Mouse (Mus musculus): ENCODE measurements at regions not wholly inside any gene's neighbourhood (a gene's known extent, or its start where the extent isn't known, plus 50 kb on each side); places are given as distances from the start of the nearest gene placed in this dataset.
A peak's percentile ranks its signal among the peaks of the same experiment; 100 is the strongest.

DNA sequence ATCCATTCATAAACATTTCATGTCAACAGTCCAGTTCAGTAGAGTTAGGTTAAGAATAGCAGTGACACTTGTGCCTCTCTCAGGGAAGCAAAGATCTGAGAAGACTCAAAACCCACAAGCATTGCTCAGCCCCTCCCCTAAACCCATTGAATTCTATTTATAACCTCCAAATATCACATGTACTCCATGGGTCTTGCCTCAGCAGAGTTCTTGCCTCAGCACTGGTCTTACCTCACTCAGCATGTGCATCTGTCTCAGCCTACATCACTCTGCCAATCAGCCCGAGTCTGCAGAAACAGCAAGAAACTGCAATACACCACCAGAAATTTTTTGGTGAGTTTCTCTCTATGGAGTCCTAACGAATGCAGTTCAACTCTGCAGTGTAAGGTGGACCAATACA, 478.8 kb upstream of the Vstm2b start:
- Histone ChIP-seq H3K27ac (ENCODE audit: low read length) (no peak overlapping the region), H3K4me3 (replicated peaks; ENCODE audit: low read length) (no peak overlapping the region), H3K36me3 (ENCODE audit: control insufficient read depth, insufficient read depth) (no peaks in the 10 kb centered on the region), H3K27me3 (replicated peaks; ENCODE audit: control insufficient read depth, insufficient read depth, low read length) (no peaks in the 10 kb centered on the region), H3K4me2 (ENCODE audit: low read length) (no peak overlapping the region), H3K4me1 (replicated peaks; ENCODE audit: control insufficient read depth, insufficient read depth, low read length) (no peaks in the 10 kb centered on the region), H3K9me3 (ENCODE audit: control insufficient read depth, low read length) (no peaks in the 10 kb centered on the region), H3K9ac (replicated peaks; ENCODE audit: low read depth, low read length) (no peak overlapping the region)
- WGBS, result 83% methylated on average over 2 of the region's 2 CpGs
- no peak for ATAC-seq

DNA sequence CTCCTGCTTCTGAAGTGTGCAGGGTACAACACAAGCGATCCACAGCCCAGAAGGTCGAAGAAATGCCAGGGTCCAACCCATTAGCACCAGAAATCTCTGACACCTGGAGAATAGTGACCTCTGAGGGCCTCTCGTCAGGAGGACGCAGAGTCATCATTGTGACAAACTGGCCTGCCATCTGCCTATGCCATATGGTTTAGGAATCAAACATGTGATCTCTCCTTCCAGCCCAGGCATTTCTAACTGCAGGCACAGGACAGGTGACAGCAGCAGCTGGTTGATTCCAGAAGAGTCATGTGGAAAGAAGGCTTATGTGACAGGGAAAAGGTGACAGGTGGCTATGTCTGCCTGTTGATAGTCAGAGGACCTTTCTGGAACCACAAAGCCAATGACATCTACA, 476.0 kb upstream of the Vstm2b start:
- 77% methylated on average over 4 of the region's 4 CpGs for WGBS
- ATAC-seq, result no peak

DNA sequence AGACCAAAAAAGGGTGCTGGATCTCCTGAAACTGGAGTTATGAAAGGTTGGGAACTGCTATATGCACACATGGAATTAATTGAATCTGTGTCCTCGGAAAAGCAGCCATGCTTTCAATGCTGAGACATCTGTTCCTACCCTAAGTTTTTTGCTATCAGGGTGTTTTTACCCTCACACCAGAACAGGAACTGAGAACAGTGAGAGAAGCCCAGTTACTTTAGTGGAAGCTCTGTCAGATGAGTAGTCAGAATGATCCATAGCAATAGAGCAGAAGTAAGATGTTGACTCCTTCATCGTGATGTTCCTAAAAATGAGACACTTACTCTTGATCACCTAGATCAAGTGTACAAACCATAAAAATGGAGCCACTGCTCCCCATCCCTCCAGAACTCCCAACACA, 468.7 kb upstream of the Vstm2b start:
- H3K36me3 ChIP-seq (ENCODE audit: control insufficient read depth, insufficient read depth), result no peaks in the 10 kb centered on the region
- ATAC-seq, result no peak
- no peaks in the 10 kb centered on the region for H3K4me1 ChIP-seq (replicated peaks; ENCODE audit: control insufficient read depth, insufficient read depth, low read length)
- no peak overlapping the region for H3K27ac ChIP-seq (ENCODE audit: low read length)
- no peak overlapping the region for H3K4me3 ChIP-seq (replicated peaks; ENCODE audit: low read length)
- H3K9ac ChIP-seq (replicated peaks; ENCODE audit: low read depth, low read length), result no peak overlapping the region
- no peaks in the 10 kb centered on the region for H3K9me3 ChIP-seq (ENCODE audit: control insufficient read depth, low read length)
- H3K4me2 ChIP-seq (ENCODE audit: low read length), result no peak overlapping the region
- H3K27me3 ChIP-seq (replicated peaks; ENCODE audit: control insufficient read depth, insufficient read depth, low read length), result no peaks in the 10 kb centered on the region
- WGBS, result 92% methylated on average over 2 of the region's 2 CpGs

More for the DNA sequence above, 476.0 kb upstream of the Vstm2b start:
- Histone ChIP-seq H3K36me3 (ENCODE audit: control insufficient read depth, insufficient read depth) (no peaks in the 10 kb centered on the region), H3K27ac (ENCODE audit: low read length) (no peak overlapping the region), H3K9ac (replicated peaks; ENCODE audit: low read depth, low read length) (no peak overlapping the region), H3K27me3 (replicated peaks; ENCODE audit: control insufficient read depth, insufficient read depth, low read length) (no peaks in the 10 kb centered on the region), H3K9me3 (ENCODE audit: control insufficient read depth, low read length) (no peaks in the 10 kb centered on the region), H3K4me2 (ENCODE audit: low read length) (no peak overlapping the region), H3K4me3 (replicated peaks; ENCODE audit: low read length) (no peak overlapping the region), H3K4me1 (replicated peaks; ENCODE audit: control insufficient read depth, insufficient read depth, low read length) (no peaks in the 10 kb centered on the region)

DNA sequence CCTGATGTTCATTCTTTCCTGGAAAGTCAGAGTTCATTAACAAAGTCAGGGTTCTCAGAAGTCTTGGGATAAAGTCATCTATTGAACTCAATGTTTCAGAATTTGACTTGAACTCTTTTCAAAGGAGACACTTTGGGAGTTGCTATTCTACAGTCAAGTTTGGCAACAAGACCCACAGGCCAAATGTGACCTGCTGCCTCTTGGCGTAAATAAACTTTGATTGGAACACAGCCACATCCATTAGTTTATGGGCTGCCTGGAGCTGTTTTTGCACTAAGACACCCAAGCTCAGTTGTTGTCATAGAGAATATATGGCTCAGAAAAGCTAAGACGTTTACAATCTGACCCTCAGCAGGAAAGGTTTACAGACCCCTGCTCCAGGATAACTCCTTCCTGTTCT, 464.2 kb upstream of the Vstm2b start:
- H3K4me1 ChIP-seq (replicated peaks; ENCODE audit: control insufficient read depth, insufficient read depth, low read length), result no peaks in the 10 kb centered on the region
- no peak overlapping the region for H3K4me2 ChIP-seq (ENCODE audit: low read length)
- H3K27me3 ChIP-seq (replicated peaks; ENCODE audit: control insufficient read depth, insufficient read depth, low read length), result no peaks in the 10 kb centered on the region
- no peak overlapping the region for H3K9ac ChIP-seq (replicated peaks; ENCODE audit: low read depth, low read length)
- no peak for ATAC-seq
- no peaks in the 10 kb centered on the region for H3K9me3 ChIP-seq (ENCODE audit: control insufficient read depth, low read length)
- 70% methylated on average over 2 of the region's 2 CpGs for WGBS
- H3K36me3 ChIP-seq (ENCODE audit: control insufficient read depth, insufficient read depth), result no peaks in the 10 kb centered on the region
- H3K27ac ChIP-seq (ENCODE audit: low read length), result no peak overlapping the region
- H3K4me3 ChIP-seq (replicated peaks; ENCODE audit: low read length), result no peak overlapping the region

DNA sequence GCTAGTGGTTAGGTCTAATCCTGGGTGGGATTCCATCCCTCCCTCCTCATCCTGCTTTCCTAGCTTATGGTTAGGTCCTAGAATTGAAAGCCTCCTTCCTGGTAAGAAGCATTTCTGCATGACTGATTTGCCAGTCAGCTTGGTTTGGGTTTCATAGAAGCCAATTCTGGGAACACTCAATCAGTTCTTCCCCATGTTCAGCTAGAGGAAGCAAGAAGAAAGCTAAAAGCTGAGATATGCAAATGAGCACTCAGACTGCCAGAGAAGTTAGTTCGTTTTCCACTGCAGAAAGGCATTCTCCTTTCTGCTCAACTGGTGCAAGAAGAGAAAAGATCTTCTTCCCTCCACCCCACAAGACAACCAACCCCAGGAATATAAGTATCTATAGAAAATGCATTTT, 457.0 kb upstream of the Vstm2b start:
- 24% methylated on average over 1 of the region's 1 CpGs for WGBS
- H3K4me1 ChIP-seq (replicated peaks; ENCODE audit: control insufficient read depth, insufficient read depth, low read length), result no peaks in the 10 kb centered on the region
- H3K4me3 ChIP-seq (replicated peaks; ENCODE audit: low read length), result no peak overlapping the region
- no peaks in the 10 kb centered on the region for H3K27me3 ChIP-seq (replicated peaks; ENCODE audit: control insufficient read depth, insufficient read depth, low read length)
- no peak overlapping the region for H3K9ac ChIP-seq (replicated peaks; ENCODE audit: low read depth, low read length)
- ATAC-seq, result no peak
- no peak overlapping the region for H3K27ac ChIP-seq (ENCODE audit: low read length)
- H3K4me2 ChIP-seq (ENCODE audit: low read length), result no peak overlapping the region
- H3K36me3 ChIP-seq (ENCODE audit: control insufficient read depth, insufficient read depth), result no peaks in the 10 kb centered on the region
- no peaks in the 10 kb centered on the region for H3K9me3 ChIP-seq (ENCODE audit: control insufficient read depth, low read length)

DNA sequence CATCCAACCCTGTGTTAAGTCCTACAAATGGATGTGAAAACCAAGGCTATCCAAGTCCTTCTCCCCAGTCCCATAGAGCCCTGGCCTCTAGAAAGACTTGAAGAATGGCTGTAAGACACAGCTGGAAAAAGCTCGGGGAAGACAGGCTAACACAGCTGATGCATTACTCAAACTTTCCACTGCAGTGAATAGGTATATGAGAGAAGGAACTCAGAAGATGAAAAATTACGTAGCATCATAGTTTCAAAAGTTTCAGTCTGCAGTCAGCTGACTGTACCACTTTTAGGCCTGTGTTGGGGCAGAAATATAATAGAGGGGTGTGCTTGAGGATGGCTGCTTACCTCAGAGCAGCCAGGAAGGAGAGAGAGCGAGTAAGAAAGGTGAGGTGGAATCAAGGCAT, 456.3 kb upstream of the Vstm2b start:
- Histone ChIP-seq H3K9ac (replicated peaks; ENCODE audit: low read depth, low read length) (no peak overlapping the region), H3K27me3 (replicated peaks; ENCODE audit: control insufficient read depth, insufficient read depth, low read length) (no peaks in the 10 kb centered on the region), H3K4me2 (ENCODE audit: low read length) (no peak overlapping the region), H3K9me3 (ENCODE audit: control insufficient read depth, low read length) (no peaks in the 10 kb centered on the region), H3K4me3 (replicated peaks; ENCODE audit: low read length) (no peak overlapping the region), H3K36me3 (ENCODE audit: control insufficient read depth, insufficient read depth) (no peaks in the 10 kb centered on the region), H3K4me1 (replicated peaks; ENCODE audit: control insufficient read depth, insufficient read depth, low read length) (no peaks in the 10 kb centered on the region), H3K27ac (ENCODE audit: low read length) (no peak overlapping the region)
- no peak for ATAC-seq
- 87% methylated on average over 3 of the region's 3 CpGs for WGBS

DNA sequence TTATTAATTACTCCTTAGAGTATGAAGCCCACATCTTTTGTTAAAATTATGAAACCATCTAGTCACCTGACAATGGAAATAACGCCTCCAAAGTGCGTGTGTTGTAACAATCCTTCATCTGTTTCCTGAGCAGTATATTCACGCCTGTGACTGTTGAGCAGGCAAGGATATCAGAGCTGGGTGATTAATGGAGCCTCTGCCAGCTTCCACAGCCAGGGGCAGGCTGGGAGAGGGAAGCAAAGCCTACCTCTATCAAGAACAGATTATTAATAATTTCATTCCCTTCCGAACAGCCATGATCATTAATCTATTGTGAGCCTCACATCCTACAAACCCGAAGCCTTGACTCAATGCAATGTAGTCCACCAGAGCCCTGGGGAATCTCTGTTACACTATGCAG, 431.7 kb upstream of the Vstm2b start:
- H3K36me3 ChIP-seq (ENCODE audit: control insufficient read depth, insufficient read depth), result no peaks in the 10 kb centered on the region
- no peak for ATAC-seq
- H3K4me1 ChIP-seq (replicated peaks; ENCODE audit: control insufficient read depth, insufficient read depth, low read length), result no peaks in the 10 kb centered on the region
- no peak overlapping the region for H3K27ac ChIP-seq (ENCODE audit: low read length)
- H3K27me3 ChIP-seq (replicated peaks; ENCODE audit: control insufficient read depth, insufficient read depth, low read length), result no peaks in the 10 kb centered on the region
- 86% methylated on average over 5 of the region's 5 CpGs for WGBS
- no peak overlapping the region for H3K4me2 ChIP-seq (ENCODE audit: low read length)
- no peaks in the 10 kb centered on the region for H3K9me3 ChIP-seq (ENCODE audit: control insufficient read depth, low read length)
- H3K9ac ChIP-seq (replicated peaks; ENCODE audit: low read depth, low read length), result no peak overlapping the region
- H3K4me3 ChIP-seq (replicated peaks; ENCODE audit: low read length), result no peak overlapping the region

DNA sequence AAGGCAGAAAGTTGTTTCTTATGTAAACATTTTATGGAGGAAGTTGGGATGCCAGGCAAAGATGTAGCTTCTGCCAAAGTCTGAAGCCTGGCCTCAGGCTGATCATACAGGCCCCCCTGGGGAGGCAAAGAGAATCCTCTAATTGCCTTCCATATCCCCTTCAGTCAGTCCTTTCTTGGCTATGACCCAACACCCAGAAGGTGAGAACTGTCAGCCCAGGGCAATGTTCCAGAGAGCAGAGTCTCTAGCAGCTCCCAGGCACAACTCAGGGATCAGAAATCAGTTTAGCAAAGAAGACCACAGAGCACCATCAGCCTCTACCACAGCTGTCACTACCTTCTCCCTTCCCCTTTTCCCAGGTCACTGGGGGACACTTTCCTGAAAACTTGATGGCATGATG, 410.9 kb upstream of the Vstm2b start:
- no peak overlapping the region for H3K27ac ChIP-seq (ENCODE audit: low read length)
- H3K27me3 ChIP-seq (replicated peaks; ENCODE audit: control insufficient read depth, insufficient read depth, low read length), result no peaks in the 10 kb centered on the region
- no peak for ATAC-seq
- H3K4me3 ChIP-seq (replicated peaks; ENCODE audit: low read length), result no peak overlapping the region
- H3K9ac ChIP-seq (replicated peaks; ENCODE audit: low read depth, low read length), result no peak overlapping the region
- no peaks in the 10 kb centered on the region for H3K4me1 ChIP-seq (replicated peaks; ENCODE audit: control insufficient read depth, insufficient read depth, low read length)
- H3K4me2 ChIP-seq (ENCODE audit: low read length), result no peak overlapping the region
- no peaks in the 10 kb centered on the region for H3K36me3 ChIP-seq (ENCODE audit: control insufficient read depth, insufficient read depth)
- no peaks in the 10 kb centered on the region for H3K9me3 ChIP-seq (ENCODE audit: control insufficient read depth, low read length)

DNA sequence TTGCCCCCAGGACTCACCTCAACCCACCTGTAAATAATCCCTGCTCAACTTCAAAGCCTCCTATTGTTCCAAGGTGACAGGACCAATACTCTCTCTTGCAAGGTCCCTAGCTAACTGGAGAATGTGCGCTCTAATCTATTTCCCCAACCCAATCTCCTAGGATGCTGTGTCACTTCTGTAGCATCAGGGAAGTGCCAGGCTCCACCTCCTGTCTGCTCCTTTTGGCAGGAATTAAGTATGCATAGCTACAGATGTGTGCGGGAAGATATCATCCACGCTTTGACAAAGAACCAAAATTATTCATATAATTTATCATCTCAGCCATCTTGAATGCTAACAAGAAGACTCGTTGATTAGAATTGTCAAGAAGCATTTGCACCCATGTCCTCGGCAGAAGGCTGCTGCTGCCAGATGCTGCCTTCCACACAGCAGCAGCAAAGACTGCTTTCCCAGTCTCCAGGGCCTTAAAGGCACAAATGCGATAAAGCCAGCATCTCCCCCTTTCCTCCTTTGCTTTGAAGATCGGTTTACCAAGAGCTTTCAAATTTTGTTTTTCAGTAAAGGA, 375.3 kb upstream of the Vstm2b start:
- 72% methylated on average over 7 of the region's 7 CpGs for WGBS
- no peaks in the 10 kb centered on the region for H3K9me3 ChIP-seq (ENCODE audit: control insufficient read depth, low read length)
- no peaks in the 10 kb centered on the region for H3K4me1 ChIP-seq (replicated peaks; ENCODE audit: control insufficient read depth, insufficient read depth, low read length)
- ATAC-seq, result peak; percentile 85
- no peak overlapping the region for H3K9ac ChIP-seq (replicated peaks; ENCODE audit: low read depth, low read length)
- H3K4me3 ChIP-seq (replicated peaks; ENCODE audit: low read length), result no peak overlapping the region
- H3K4me2 ChIP-seq (ENCODE audit: low read length), result no peak overlapping the region
- peak overlapping the region; percentile 35; the same call in 1 of the 2 replicates for H3K27ac ChIP-seq (ENCODE audit: low read length)
- no peaks in the 10 kb centered on the region for H3K27me3 ChIP-seq (replicated peaks; ENCODE audit: control insufficient read depth, insufficient read depth, low read length)
- no peaks in the 10 kb centered on the region for H3K36me3 ChIP-seq (ENCODE audit: control insufficient read depth, insufficient read depth)

DNA sequence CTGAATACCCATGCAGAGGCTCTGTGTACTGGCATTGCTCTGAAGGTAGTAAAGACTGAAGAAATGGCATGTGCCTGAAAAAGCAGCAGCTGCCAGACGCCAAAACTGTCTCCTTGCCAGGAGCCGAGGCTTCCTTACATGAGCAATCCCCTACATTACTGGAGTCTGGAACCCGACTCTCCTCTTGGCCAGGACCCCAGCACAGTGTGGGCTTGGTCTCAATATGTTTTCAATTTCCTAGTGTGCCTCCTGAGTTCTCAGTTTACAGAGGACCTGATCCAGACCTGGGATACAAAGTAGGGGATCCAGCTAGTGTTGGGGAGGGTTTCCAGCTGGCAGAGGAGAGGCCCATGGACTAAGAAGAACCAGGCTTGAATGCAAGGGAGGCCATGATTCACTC, 361.5 kb upstream of the Vstm2b start:
- H3K9ac ChIP-seq (replicated peaks; ENCODE audit: low read depth, low read length), result no peak overlapping the region
- no peak overlapping the region for H3K27ac ChIP-seq (ENCODE audit: low read length)
- no peak overlapping the region for H3K4me3 ChIP-seq (replicated peaks; ENCODE audit: low read length)
- no peaks in the 10 kb centered on the region for H3K27me3 ChIP-seq (replicated peaks; ENCODE audit: control insufficient read depth, insufficient read depth, low read length)
- WGBS, result 47% methylated on average over 3 of the region's 3 CpGs
- no peaks in the 10 kb centered on the region for H3K4me1 ChIP-seq (replicated peaks; ENCODE audit: control insufficient read depth, insufficient read depth, low read length)
- H3K4me2 ChIP-seq (ENCODE audit: low read length), result no peak overlapping the region
- no peaks in the 10 kb centered on the region for H3K9me3 ChIP-seq (ENCODE audit: control insufficient read depth, low read length)
- peak; percentile 73 for ATAC-seq
- H3K36me3 ChIP-seq (ENCODE audit: control insufficient read depth, insufficient read depth), result no peaks in the 10 kb centered on the region

All from forebrain, embryonic 16.5 days (tissue).